Mouse (Mus musculus) splenic B cell, adult 2 months (primary cell): ENCODE data around the gene Csk.

Experiments used
- DNase-seq: peaks from one replicate; pipeline ENCODE4 v3.0.0-alpha.2; 2011; ENCODE audit warnings: low read depth, low spot score
- H3K27me3 ChIP-seq: 2 replicates; pipeline ENCODE4 v1.6.1; 2012; ENCODE audit warnings: mild to moderate bottlenecking, low read length, moderate library complexity, mixed read lengths; ENCODE audit not compliant: control insufficient read depth, poor library complexity, insufficient read depth, severe bottlenecking
- H3K36me3 ChIP-seq: 2 replicates; pipeline ENCODE4 v1.6.1; 2012; ENCODE audit warnings: mild to moderate bottlenecking, low read length, moderate library complexity, mixed read lengths; ENCODE audit not compliant: control insufficient read depth, poor library complexity, insufficient read depth, severe bottlenecking

Gene Csk

DNA sequence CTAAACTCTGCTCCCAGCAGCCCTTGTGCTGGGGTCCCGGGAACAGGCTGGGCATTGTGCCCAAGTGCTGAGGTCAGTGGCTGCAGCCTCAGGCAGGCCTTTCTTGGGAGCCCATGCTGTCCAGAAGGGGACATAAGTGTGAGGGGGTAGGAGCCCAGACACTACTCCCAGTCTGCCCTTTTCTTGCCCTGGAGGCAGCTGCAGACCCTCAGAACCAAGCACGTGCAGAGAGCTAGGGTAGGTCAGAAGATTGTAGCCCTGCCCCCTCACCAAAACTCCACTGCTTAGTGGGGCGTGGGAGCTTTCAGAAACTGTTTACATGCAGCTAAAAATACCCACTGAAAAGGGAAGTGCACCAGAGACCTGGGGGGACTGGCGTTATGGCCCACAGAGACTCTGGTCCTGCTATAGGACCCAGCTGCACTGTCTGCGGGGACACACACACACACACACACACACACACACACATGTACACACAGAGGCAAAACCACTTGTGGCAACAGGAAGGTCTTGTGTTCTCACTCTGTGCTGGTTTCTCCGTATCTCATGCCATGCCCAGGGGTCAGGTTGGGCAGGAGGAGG lies 15.6 kb downstream of the Csk start:
- DNase-seq = peak; percentile 90
- no peaks in the 10 kb centered on the region for H3K27me3 ChIP-seq
- H3K36me3 ChIP-seq = no peaks in the 10 kb centered on the region; the same call in none of the 2 replicates

DNA sequence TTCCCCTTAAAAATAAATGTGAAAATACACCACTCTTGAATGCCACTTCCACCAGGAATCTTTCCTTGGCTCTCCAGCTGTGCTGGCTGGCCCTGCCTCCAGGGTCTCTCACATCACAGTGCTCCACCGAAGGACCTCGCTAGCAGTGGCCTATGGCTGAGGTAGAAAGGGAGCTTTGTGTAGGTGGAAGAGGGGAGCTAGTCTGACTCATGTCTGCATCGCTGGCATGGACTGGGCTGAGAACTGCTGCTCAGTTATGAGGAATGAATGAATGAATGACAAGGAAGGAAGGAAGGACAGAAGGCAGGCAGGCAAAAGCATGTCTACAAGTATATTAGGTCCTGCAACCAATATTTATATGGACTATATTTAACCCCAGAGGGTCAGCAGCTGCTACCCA lies 16.2 kb downstream of the Csk start:
- H3K36me3 ChIP-seq = no peaks in the 10 kb centered on the region; the same call in none of the 2 replicates

DNA sequence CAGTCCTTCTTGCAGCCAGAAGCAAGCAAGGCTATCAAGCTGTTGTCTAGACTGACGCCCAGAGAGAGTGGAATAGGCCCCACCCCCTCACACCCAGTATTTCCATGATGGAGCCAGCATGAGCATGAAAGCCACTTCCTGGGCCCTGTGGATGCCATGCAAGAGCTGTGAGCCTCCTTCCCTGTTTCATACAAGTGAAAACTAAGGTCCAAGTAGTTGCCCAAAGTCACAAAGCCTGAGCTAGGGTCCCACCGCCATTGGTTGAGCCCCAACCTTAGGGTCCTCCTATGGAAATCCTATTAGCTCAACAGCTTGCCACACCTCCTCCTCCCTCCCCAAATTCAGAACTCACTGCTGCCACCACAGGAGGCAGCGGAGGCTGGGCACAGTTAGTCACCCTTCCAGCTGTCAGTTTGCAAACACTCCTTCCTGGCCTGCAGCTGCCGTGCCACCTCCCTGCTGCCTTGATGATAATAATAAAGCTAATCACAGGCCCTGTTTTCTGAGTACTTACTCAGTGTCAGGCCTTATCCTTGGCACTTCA lies 19.9 kb downstream of the Csk start:
- no peaks in the 10 kb centered on the region for H3K27me3 ChIP-seq
- DNase-seq = peak; percentile 73

More for the DNA sequence above, 16.2 kb downstream of the Csk start:
- DNase-seq = no peak
- H3K27me3 ChIP-seq = no peaks in the 10 kb centered on the region

DNA sequence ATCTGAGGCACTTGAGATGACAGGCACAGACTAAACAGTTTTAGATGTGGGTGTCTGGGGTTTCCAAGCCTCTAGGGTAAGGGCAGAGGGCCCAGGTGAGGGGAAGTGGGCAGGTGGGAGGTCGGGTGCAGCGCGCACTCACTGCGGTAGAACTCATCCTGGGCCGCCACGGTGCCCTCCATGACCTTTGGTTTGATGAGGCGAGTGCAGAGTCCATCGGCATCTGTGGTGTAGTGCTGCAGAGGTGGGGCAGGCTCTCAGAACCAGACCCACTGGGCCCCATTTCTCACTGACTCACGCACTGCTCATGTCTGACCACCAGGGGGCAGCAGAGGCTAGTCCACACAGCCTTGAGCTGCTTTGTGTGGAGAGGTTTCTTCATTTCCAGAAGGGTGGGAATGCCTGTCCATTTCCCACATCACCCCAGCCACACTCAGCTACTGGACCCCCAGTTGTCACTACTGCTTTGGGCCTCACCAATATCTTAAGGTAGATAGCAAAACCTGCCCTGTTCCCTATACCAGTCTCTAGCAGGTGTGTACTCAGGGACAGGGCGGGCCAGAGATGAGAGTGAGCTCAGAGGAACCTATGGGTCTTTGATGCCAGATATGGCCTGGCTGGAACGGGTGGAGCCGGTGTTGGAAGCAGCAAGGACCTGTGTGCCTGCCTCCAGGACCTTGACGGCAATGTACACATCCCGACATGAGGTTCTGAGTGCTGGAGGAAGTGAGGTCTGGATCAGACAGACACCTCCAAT lies 24.1 kb downstream of the Csk start:
- DNase-seq = peak; percentile 87
- no peaks in the 10 kb centered on the region for H3K27me3 ChIP-seq
- H3K36me3 ChIP-seq = peaks cover 45% of the 10 kb centered on the region

More for the DNA sequence above, 19.9 kb downstream of the Csk start:
- H3K36me3 ChIP-seq = peaks cover 25% of the 10 kb centered on the region

DNA sequence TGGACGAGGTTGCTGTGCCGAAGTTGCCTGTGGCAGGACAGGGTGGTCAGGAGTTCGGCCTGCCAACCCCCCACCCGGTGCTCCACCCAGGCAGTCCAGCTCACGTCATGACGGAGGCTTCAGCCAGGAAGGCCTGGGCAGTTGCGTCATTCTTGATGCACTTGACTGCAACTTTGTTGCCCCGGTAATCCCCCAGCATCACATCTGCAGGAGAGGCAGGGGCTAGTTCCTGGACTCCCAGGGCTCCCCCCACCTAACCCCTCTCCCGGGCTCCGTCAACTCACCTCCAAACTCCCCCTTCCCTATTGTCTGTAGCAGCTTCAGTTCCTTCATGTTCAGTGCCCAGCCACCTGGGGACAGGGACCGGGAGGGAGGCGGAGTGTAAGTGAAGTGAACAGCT lies 24.7 kb downstream of the Csk start:
- H3K27me3 ChIP-seq = no peaks in the 10 kb centered on the region
- DNase-seq = no peak
- H3K36me3 ChIP-seq = peaks cover 45% of the 10 kb centered on the region

DNA sequence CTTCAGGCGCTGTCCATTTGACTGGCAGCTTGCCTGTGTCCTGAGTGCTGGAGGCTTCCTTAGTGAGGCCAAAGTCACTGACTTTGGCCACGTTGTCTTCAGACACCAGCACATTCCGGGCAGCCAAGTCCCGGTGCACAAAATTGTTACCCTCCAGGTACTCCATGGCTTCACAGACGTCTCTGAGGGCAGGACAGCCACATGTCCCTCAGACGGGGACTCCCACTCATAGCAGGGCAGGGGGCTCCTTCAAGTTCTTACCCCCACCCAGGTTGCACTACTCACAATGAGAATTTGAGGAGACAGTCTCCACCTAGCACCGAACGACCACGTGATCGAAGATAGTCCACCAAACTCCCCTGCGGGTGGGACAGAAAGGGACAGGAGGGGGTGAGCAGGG lies 25.5 kb downstream of the Csk start:
- H3K27me3 ChIP-seq = no peaks in the 10 kb centered on the region
- peaks cover 45% of the 10 kb centered on the region for H3K36me3 ChIP-seq
- no peak for DNase-seq

DNA sequence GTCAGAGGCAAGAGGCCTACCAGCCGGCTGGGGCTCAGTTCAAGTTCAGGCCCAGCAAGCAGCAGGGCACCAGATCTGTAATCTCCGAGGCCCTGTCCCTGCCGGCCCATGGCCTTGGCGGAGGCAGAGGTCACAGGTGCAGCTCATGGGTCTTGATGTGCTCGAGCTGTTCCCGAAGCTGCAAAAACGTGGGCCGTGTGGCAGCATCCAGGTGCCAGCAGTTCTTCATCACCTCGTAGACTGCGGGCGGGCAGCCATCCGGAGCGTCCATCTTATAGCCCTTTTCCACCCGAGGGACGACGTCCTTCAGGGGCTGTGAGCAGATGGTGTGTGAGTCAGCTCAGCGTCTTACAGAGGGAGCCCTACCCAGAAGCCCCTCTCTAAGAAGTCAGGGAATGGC lies 26.2 kb downstream of the Csk start:
- no peak for DNase-seq
- H3K27me3 ChIP-seq = no peaks in the 10 kb centered on the region
- peaks cover 45% of the 10 kb centered on the region for H3K36me3 ChIP-seq

DNA sequence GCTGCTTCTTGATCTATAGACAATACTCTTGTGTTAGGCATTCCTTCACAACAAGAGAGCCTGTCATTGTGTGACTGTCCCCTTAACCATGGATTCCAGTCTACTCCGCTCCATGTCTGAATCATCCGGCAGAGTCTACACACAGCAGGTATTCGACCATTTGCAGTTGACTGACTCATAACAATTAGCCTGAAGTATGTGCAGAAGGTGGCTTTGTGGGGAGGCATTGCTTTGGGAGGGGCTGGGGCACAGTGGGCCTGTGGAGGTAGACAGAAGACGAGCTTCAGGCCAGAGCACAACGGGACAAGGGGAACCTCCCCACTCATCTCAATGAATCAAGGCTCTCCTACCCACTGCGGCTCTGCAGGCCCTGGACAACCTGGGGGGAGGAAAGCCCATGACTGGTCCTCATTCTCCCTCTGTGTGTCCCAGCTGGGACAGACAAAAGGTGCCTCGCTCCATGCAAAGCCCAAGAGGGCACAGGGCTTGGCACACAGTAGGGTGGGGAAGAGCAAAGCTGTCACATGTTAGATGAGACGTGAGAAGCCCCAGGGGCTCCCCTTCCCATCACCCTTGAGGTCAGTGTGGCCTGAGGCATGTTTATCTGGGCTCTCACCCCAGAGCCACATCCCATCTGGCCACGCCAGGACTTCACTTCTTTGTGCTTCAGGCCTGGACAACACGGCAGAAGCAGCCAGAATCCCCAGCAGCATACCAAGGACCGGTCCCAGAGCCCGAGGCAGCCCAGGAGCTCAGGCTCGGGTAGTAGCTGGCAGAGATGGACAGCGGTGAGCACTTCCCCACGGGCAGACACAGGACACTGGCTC lies 27.5 kb downstream of the Csk start:
- Histone ChIP-seq H3K27me3 (no peaks in the 10 kb centered on the region), H3K36me3 (peaks cover 37% of the 10 kb centered on the region)
- no peak for DNase-seq

DNA sequence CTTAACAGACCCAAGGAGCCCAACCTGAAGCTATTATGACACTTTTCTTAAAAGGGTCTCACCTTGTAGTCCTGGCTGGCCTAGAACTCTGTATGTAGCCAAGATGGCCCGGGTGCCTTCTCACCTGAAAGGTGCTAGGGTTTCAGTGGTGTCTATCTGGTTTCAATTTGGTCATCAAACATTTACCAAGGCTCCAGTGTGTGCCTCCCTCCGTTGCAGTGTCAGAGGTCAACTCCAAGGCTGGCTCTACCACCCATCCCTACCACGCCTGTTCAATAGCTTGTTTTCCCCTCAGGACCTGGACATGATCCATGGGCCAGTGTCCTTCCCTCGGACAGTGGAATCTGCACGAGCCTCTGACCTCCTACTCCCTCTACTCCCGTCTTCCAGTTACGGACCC lies 29.1 kb downstream of the Csk start:
- no peak for DNase-seq
- peaks cover 27% of the 10 kb centered on the region for H3K36me3 ChIP-seq

DNA sequence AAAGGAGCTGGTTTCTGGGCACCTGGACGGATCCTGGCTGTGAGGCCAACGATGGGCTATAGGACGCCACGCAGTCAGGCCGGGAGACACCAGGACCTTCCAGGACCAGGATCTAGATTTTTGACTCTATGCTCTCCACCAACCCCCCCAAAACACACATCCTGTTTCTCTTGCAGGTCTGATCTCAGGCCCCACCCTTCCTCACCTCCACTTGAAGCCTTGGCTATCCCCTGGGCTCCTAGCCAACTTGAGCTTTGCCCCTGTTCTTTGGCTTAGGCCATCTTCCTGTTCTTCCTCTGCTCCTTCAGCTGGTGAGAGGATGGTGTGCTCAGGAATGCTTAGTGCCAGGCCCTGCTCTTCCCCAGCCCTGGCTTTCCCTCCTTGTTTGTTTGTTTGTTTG lies 32.8 kb downstream of the Csk start, which contains the start of gene Lman1l:
Lman1l (minus strand) TSS at position 101 of the 400 bp plus-strand sequence.
- no peaks in the 10 kb centered on the region for H3K27me3 ChIP-seq
- H3K36me3 ChIP-seq = peaks cover 5% of the 10 kb centered on the region
- DNase-seq = no peak

More for the DNA sequence above, 29.1 kb downstream of the Csk start:
- no peaks in the 10 kb centered on the region for H3K27me3 ChIP-seq

DNA sequence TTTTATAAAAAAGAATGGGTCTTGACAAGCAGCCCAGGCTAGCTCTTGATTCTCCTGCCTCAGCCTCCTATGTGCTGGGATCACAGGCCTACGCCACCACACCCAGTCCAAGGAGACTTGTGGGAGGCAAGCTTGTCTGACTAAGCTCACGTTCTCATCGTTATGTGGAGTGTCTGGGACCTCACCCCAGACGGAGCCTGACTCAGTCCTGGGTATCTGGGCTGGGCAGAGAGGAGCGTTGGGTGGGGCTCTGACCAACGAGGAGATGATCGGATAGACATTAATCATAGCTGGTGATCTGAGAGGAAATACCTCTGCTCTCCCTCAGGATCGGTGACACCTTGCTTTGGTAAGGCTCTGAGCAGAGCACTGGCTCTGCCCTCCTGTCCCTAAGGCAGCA lies 34.6 kb downstream of the Csk start:
- no peak for DNase-seq
- Histone ChIP-seq H3K27me3 (no peaks in the 10 kb centered on the region), H3K36me3 (no peaks in the 10 kb centered on the region)

DNA sequence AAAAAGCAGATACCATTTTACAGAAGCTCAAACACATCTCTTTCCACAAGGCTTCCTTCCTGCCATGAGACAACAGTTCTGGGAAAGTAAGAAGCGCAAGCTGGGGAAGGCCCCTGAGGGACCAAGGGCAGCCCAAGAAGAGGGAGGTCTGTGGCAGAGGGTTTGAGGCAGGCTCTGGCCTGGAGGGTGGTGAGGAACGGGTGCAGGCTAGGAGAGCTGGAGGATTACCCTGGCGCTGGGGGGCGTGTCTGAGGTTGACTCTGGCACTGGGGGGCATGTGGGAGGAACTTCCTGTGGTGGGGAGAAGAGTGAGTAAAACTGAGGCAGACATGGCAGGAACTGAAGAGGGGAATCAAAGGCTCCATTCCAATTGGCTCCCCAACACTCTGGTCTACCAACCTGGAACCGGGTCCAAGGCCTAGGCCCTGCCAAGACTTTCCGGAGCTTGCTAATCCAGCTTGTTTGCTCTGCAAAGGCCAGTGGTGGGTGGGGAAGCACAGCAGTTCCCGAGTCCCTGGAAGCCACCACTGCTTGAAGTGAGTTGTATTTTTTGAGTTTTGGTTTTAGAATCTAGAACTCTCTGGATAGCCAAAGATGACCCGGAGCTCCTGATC lies 35.8 kb downstream of the Csk start:
- DNase-seq = no peak
- no peaks in the 10 kb centered on the region for H3K36me3 ChIP-seq

DNA sequence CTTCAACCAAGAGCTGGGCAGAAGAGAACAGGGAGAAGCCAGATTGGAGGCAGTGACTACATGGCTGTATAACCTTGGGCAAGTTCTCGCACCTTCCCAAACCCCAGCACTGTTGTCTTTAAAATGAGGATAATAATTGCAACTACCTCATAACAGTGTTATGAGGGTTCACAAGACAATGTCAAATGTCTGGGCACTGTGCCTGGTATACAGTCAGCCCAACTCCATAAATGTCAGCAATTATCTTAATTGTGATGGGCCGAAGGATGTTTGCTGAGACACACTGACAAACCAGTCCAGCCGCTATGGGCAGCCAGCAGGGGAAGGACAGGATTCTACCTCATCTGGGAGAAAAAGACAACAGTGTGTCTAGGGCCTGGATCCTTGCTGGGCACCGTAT lies 38.6 kb downstream of the Csk start:
- Histone ChIP-seq H3K27me3 (no peaks in the 10 kb centered on the region), H3K36me3 (no peaks in the 10 kb centered on the region)
- DNase-seq = no peak

More for the DNA sequence above, 35.8 kb downstream of the Csk start:
- no peaks in the 10 kb centered on the region for H3K27me3 ChIP-seq

DNA sequence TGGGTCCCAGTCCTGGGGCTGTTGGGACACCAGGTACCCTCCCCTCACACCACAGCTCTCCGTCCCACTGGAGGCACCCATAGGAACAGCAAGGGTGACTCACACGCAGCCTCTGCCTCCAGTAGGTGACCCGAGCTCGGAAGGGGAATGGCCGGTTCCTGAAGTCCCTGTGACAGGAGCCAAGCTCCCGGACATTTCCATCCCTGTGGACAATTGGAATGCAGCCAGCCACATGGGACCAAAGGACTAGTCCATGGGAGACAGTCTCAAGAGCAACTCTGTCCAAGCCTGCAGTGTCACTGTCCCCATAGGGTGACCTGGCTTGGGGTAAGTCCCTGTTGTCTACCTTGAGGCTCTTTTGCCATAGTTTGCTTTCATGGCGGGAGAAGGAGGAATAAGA lies 39.5 kb downstream of the Csk start:
- DNase-seq = no peak
- Histone ChIP-seq H3K36me3 (no peaks in the 10 kb centered on the region), H3K27me3 (no peaks in the 10 kb centered on the region)
